Mouse (Mus musculus) liver, embryonic 14.5 days (tissue): ENCODE results near the gene Upf1. TPM values are rescaled to one million over a fixed set of nuclear protein-coding genes. Genes with fewer than 3 reads are reported as not detected.

Source experiments
- ATAC-seq: fragments of 200-750 bp; cut with Nextera tagmentation; 2 replicates; pipeline ENCODE4 v1.8.0; 2017; ENCODE audit warnings: moderate number of reproducible peaks, mild to moderate bottlenecking, moderate library complexity; ENCODE audit not compliant: insufficient read depth
- DNase-seq, 3 experiments: peaks; one replicate each; pipeline ENCODE4 v3.0.0-alpha.2; 2012 to 2013; ENCODE audit warnings: low read depth in 3 of 3, low spot score in 3 of 3
- H3K27ac ChIP-seq: fragments of 300-500 bp; sonication (generic); 2 replicates; pipeline ENCODE4 v1.5.1; 2014; ENCODE audit warnings: moderate library complexity, mild to moderate bottlenecking, control low read depth, inconsistent platforms
- H3K27me3 ChIP-seq: fragments of 300-500 bp; sonication (generic); 2 replicates; pipeline ENCODE4 v1.6.1; 2014; ENCODE audit warnings: mild to moderate bottlenecking, low read length, moderate library complexity; ENCODE audit not compliant: control insufficient read depth, insufficient read depth
- H3K36me3 ChIP-seq: fragments of 300-500 bp; sonication (generic); replicated peaks from 2 replicates; pipeline ENCODE4 v1.6.1; 2014; ENCODE audit warnings: low read depth; ENCODE audit not compliant: control insufficient read depth, insufficient read depth
- H3K4me1 ChIP-seq, 2 experiments: fragments of 200-500 bp in 1 of 2; fragments of 300-500 bp in 1 of 2; sonication (generic) in 1 of 2; replicated peaks; 2 replicates each; pipeline ENCODE4 v1.6.1; 2012 to 2014; ENCODE audit warnings: antibody characterized with exemption in 1 of 2, inconsistent platforms in 1 of 2, low read length in 1 of 2; ENCODE audit not compliant: control insufficient read depth in 2 of 2, insufficient read depth in 2 of 2
- H3K4me2 ChIP-seq: fragments of 300-500 bp; sonication (generic); 2 replicates; pipeline ENCODE4 v1.6.1; 2014; ENCODE audit warnings: low read depth, mild to moderate bottlenecking, control low read depth, moderate library complexity
- H3K4me3 ChIP-seq, 2 experiments: fragments of 200-500 bp in 1 of 2; fragments of 300-500 bp in 1 of 2; sonication (generic) in 1 of 2; 2 replicates each; pipeline ENCODE4 v1.5.1; 2012 to 2014; ENCODE audit warnings: low read depth in 2 of 2, low read length in 2 of 2, mild to moderate bottlenecking in 2 of 2, control low read depth in 1 of 2, inconsistent platforms in 1 of 2, moderate library complexity in 1 of 2; ENCODE audit not compliant: insufficient read depth in 1 of 2
- H3K9ac ChIP-seq: fragments of 300-500 bp; sonication (generic); replicated peaks from 2 replicates; pipeline ENCODE4 v1.6.1; 2014; ENCODE audit warnings: mild to moderate bottlenecking, control low read depth, moderate library complexity
- H3K9me3 ChIP-seq: fragments of 300-500 bp; sonication (generic); 2 replicates; pipeline ENCODE4 v1.6.1; 2016; ENCODE audit warnings: low read length, mixed read lengths; ENCODE audit not compliant: control insufficient read depth
- CTCF ChIP-seq: IDR thresholded peaks from 2 replicates; pipeline ENCODE4 v1.5.1; 2016; ENCODE audit warnings: antibody characterized with exemption, low read depth, control low read depth
- EP300 ChIP-seq: IDR thresholded peaks from 2 replicates; pipeline ENCODE4 v1.6.1; 2016; ENCODE audit warnings: antibody characterized with exemption, low read depth
- WGBS: fragments of 180-500 bp; shearing (Covaris S2); extraction: QIAGEN DNeasy Blood & Tissue Kit; methylation state at CpG from one replicate; pipeline ENCODE4 v1.1.7; 2014; ENCODE audit not compliant: insufficient replicate concordance; 5-methylcytosine and 5-hydroxymethylcytosine counted together
- polyA plus RNA-seq, 2 experiments: library from polyadenylated mRNA; depleted of rRNA in 1 of 2; stranded (reverse) in 1 of 2; unstranded in 1 of 2; fragments of >200 nt; fragmentation: Nextera tagmentation in 1 of 2; extraction: Ambion mirVana in 1 of 2; gene quantifications; 2 replicates each; pipeline versions ENCODE4 v1.2.1 to v1.2.3; 2012 to 2014

The Upf1 gene
- 12.3 and 14.1 TPM in 2 replicates for polyA plus RNA-seq (2012; rRNA removed)
- 9.3 and 11.6 TPM in 2 replicates for polyA plus RNA-seq (2014; fragmentation: Nextera tagmentation; extraction: Ambion mirVana)

DNA sequence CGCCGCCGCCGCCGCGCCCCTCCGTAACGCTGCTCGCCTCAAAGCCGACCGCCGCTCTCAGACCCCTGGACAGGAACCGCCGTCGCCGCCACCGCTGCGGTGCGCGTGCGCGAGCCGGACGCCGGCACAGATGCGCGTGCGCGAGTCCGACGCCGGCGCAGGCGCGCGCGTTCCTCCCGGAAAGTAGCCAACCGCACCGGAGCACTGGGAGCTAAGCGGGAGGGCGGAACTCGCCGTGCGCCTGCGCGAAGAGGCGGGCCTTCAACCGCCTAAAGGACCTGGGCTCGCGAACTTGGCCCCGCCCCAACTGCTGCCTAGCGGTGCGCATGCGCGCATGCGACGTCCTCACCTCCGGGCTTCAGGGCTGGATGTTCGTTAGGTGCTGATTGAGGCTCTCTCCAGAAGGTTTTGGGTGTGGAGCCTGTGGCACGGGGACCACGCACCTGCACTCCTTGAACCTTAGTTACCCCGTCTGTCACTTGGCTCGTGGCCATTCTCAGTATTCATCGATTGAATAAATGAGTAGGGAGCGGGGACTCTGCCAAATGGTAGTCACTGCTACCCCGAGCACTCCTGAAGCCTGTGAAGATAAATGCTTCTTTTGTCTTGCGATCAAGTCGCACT is at the start of gene Upf1:
Gene Upf1 (minus strand): TSS at position 85 of the 624 bp plus-strand sequence.
- peaks cover 66 to 70% of the 10 kb centered on the region in 2 experiments for H3K4me1 ChIP-seq
- no peaks in the 10 kb centered on the region for H3K27me3 ChIP-seq
- peak within 1 kb of the TSS; percentile 93 for H3K27ac ChIP-seq
- peak within 1 kb of the TSS; percentile 96 for H3K4me2 ChIP-seq
- H3K9ac ChIP-seq: peak within 1 kb of the TSS; percentile 99
- under 1% methylated on average over 69 of the region's 69 CpGs for WGBS
- H3K9me3 ChIP-seq: no peaks in the 10 kb centered on the region
- TF ChIP-seq EP300 (no peak), CTCF (no peak)
- peaks cover 24% of the 10 kb centered on the region for H3K36me3 ChIP-seq
- peak; percentile 97 to 99 (median 98) for DNase-seq
- peak; percentile 85 for ATAC-seq
- peak within 1 kb of the TSS; percentile 82 to 98 for H3K4me3 ChIP-seq

DNA sequence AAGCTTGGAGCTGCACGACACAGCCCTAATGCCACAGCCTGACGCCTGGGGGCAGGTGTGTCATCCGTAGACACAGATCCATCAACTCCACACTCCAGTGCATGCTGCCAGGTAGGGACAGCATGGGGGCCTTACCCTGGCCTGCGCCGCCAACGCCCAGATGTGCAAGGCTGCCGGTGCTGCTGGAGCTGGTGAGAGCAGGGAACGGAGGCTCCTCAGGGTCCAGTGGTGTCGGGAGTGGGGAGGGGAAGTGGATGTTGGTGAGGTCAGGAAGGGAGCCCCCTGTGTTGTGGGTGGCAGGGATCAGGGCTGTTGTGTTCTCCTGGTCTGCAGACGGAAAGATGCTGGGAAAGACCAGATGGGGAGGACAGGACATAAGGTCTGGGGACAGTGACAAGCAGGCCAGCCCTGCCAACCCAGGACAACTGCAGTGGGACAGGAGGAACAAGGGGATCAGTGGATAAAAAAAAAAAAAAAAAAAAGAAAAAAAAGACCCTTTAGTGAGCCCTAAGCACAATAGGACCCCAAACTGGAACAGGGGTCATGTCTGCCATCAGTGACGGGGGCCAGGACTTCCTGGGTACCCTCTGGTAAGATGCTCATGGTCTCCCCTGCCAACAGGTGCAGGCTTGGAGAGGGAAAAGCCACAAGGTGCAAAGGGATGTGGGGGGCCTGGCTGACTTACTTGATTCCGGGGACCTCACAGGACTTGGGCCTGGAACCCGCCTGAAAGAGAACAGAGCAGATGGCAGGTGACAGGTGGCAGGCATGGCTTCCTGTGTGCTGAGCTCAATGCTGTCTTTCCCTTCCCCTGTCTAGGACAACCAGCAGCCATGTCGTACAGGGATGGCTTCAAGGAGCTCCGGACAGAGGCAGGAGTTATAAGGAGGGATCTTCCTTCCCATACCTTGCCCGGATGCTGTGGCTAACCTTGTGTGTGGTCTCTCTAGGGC is 44.8 kb upstream of the Upf1 start:
- no peak for ATAC-seq
- H3K4me1 ChIP-seq: no peaks in the 10 kb centered on the region
- H3K9ac ChIP-seq: no peak overlapping the region
- 76% methylated on average over 16 of the region's 16 CpGs for whole genome bisulfite sequencing
- H3K36me3 ChIP-seq: no peaks in the 10 kb centered on the region
- no peaks in the 10 kb centered on the region for H3K9me3 ChIP-seq
- H3K27ac ChIP-seq: no peak overlapping the region
- H3K4me3 ChIP-seq: no peak overlapping the region
- H3K4me2 ChIP-seq: no peak overlapping the region
- TF ChIP-seq CTCF: no peak
- TF ChIP-seq EP300: no peak
- H3K27me3 ChIP-seq: no peaks in the 10 kb centered on the region
- DNase-seq: no peak

DNA sequence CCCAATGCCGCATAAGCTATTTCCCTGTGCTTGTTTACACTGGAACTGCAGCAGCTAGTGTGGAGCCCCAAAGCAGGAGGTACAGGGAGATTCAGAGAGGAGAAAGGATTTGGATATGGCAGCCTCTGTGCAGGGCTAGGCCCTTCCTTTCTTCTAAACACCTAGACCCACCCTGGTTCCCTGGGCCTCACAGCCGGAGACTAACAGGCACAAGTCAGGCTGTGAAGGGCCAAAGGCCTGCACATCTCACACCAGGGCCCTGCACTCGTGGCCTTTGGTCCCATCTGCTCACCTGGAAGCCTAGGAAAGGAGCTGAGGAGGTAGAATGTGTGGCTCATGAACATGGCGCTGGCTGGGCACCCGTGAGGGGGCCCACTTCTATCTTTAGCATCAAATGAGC is 43.1 kb upstream of the Upf1 start:
- no peaks in the 10 kb centered on the region for H3K36me3 ChIP-seq
- DNase-seq: no peak
- 71% methylated on average over 5 of the region's 5 CpGs for WGBS
- TF ChIP-seq EP300 (no peak), CTCF (no peak)
- no peak overlapping the region for H3K9ac ChIP-seq
- H3K4me2 ChIP-seq: no peak overlapping the region
- H3K9me3 ChIP-seq: no peaks in the 10 kb centered on the region
- no peak overlapping the region for H3K4me3 ChIP-seq
- H3K27ac ChIP-seq: no peak overlapping the region
- no peaks in the 10 kb centered on the region for H3K27me3 ChIP-seq
- H3K4me1 ChIP-seq: no peaks in the 10 kb centered on the region
- no peak for ATAC-seq

DNA sequence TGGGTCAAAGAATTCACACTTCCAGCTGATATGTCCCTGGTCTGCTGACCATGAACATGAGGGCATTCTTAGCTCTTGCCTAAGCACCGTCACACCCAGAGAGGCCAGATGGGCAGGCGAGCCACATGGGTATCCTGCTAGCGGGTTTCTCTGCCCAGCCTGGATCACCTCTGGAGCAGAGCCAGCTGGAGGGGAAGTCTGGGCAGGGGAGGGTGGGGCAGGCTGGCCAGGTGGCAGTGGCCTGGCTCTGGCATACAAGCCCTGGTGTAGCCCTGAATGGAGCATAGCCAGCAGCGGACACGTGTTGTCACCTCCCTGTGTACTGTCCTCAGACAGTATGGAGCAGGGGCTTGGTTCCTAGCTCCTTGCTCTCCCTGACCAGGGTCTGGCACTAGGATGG is 42.6 kb upstream of the Upf1 start:
- no peak overlapping the region for H3K9ac ChIP-seq
- H3K27me3 ChIP-seq: no peaks in the 10 kb centered on the region
- H3K27ac ChIP-seq: no peak overlapping the region
- H3K4me1 ChIP-seq: no peaks in the 10 kb centered on the region
- H3K9me3 ChIP-seq: no peaks in the 10 kb centered on the region
- H3K4me2 ChIP-seq: no peak overlapping the region
- WGBS: 75% methylated on average over 5 of the region's 5 CpGs
- H3K4me3 ChIP-seq: no peak overlapping the region
- no peaks in the 10 kb centered on the region for H3K36me3 ChIP-seq
- TF ChIP-seq EP300 (no peak), CTCF (no peak)
- DNase-seq (no peak), ATAC-seq (no peak)

DNA sequence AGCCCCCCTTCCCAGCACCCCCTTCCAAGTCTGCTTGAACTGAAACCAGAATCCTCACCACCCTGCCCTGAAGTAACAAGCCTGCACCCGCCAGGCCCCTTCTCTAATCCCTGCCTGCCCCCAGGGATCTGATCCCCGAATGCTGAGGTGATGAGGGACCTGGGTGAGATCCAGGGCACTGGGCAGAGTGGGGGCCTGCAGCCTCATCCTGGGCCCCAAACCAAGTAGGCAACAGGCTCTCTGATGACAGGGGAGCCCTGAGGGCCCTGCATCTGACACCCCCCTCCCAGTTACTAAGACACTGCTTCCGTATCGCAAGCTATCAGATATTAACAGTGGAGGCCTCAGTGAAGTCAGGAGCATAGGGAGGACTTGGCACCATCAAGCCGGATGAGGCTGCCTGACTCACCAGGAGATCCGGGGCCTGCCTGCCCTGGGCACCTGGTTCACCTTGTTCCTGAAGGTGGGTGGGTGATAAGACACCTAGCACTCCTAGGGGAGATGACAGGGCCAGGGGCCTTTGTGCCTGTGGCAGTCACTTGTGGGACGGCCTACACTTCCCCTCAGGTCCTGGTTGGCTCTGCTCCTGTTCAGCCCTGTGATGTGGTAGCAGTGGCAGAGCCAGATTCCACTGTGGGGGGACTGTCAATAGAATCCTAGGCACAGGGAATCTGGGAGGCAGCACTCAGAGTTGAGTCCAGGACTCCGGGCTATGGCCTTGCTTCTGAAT is 41.4 kb upstream of the Upf1 start:
- Histone ChIP-seq H3K4me2 (no peak overlapping the region), H3K27ac (no peak overlapping the region), H3K27me3 (no peaks in the 10 kb centered on the region), H3K36me3 (no peaks in the 10 kb centered on the region), H3K4me1 (no peaks in the 10 kb centered on the region), H3K4me3 (no peak overlapping the region), H3K9ac (no peak overlapping the region), H3K9me3 (no peaks in the 10 kb centered on the region)
- 76% methylated on average over 8 of the region's 8 CpGs for WGBS
- TF ChIP-seq CTCF: no peak
- no peak for TF ChIP-seq EP300
- DNase-seq: no peak
- ATAC-seq: no peak
